26 mouse cellular contexts compared by ENCODE assay signal in genomic region chr8:57411366-57411765, GRCm38 (mm10). TPM values are rescaled to one million over a fixed set of nuclear protein-coding genes. Genes with fewer than 3 reads are reported as not detected.
DNase-seq lines count a peak whose midpoint lies in the region; ATAC-seq and TF ChIP-seq lines count a peak whose summit lies in the region.
"Had no signal": no experiment of that assay in that cellular context is flagged by ENCODE, and none has a peak within 500 bp of the region (broad histone marks: within the 10 kb centered on the region; RNA-seq: fewer than 3 reads in every experiment).

No protein-coding gene starts in this region.

- peaks cover 18% of the 10 kb centered on the region for H3K4me1 ChIP-seq in limb, embryonic 13.5 days
- peaks cover 23% of the 10 kb centered on the region for H3K4me1 ChIP-seq in limb, embryonic 10.5 days
- H3K4me1 ChIP-seq in midbrain, embryonic 11.5 days (ENCODE audit: control insufficient read depth, insufficient read depth, low read length): peaks cover 10% of the 10 kb centered on the region
- peaks cover 12% of the 10 kb centered on the region for H3K4me1 ChIP-seq in midbrain, embryonic 14.5 days (ENCODE audit: control insufficient read depth, insufficient read depth, low read length)
- H3K4me1 ChIP-seq in liver, embryonic 11.5 days (replicated peaks; ENCODE audit: control insufficient read depth, insufficient read depth, low read length): no peaks in the 10 kb centered on the region

- H3K27ac ChIP-seq in limb, embryonic 13.5 days: no peak overlapping the region
- no peak overlapping the region for H3K27ac ChIP-seq in limb, embryonic 10.5 days
- no peak overlapping the region for H3K27ac ChIP-seq in midbrain, embryonic 11.5 days (ENCODE audit: low read depth, low read length)
- H3K27ac ChIP-seq in midbrain, embryonic 14.5 days (replicated peaks; ENCODE audit: low read depth, low read length): no peak overlapping the region
- no peak overlapping the region for H3K27ac ChIP-seq in liver, embryonic 11.5 days (ENCODE audit: low read depth, low read length)

- WGBS in limb, embryonic 13.5 days: 52% methylated on average over 6 of the region's 6 CpGs
- 64% methylated on average over 6 of the region's 6 CpGs for WGBS in limb, embryonic 10.5 days
- 89% methylated on average over 6 of the region's 6 CpGs for WGBS in midbrain, embryonic 11.5 days
- 89% methylated on average over 6 of the region's 6 CpGs for WGBS in midbrain, embryonic 14.5 days
- 73% methylated on average over 6 of the region's 6 CpGs for WGBS in liver, embryonic 11.5 days

- intact Hi-C loops in heart, postnatal 10 days (cut with DNase I): no loop called here

- DNase-seq in heart, adult 11 months: peak; percentile 68
- DNase-seq in heart, postnatal 10 days: no peak
- no peak for DNase-seq in limb, embryonic 10.5 days (ENCODE audit: low spot score)
- peak; percentile 69 for DNase-seq in midbrain, embryonic 11.5 days (ENCODE audit: low spot score, missing footprints)
- DNase-seq in midbrain, embryonic 14.5 days: no peak
- peak; percentile 20 for DNase-seq in brain, embryonic 14.5 days (ENCODE audit: low read depth)
- DNase-seq in liver, embryonic 11.5 days (ENCODE audit: low spot score): no peak
- DNase-seq: adrenal gland, adult 2 months; adrenal gland, adult 8-10 months; adrenal gland, postnatal 10 days; adrenal gland, postnatal 14 days; adrenal gland, postnatal 25 days; adrenal gland, postnatal 36 days; B cell, adult 2 months; cerebellum, adult 11 months; cerebellum, adult 11-12 months; cerebellum, adult 18-20 months had no signal

- no peaks in the 10 kb centered on the region for H3K36me3 ChIP-seq in limb, embryonic 13.5 days
- H3K36me3 ChIP-seq in limb, embryonic 10.5 days: no peaks in the 10 kb centered on the region
- no peaks in the 10 kb centered on the region for H3K36me3 ChIP-seq in midbrain, embryonic 11.5 days (ENCODE audit: control insufficient read depth, insufficient read depth, low read length)
- H3K36me3 ChIP-seq in midbrain, embryonic 14.5 days (ENCODE audit: control insufficient read depth, insufficient read depth, low read length): no peaks in the 10 kb centered on the region
- no peaks in the 10 kb centered on the region for H3K36me3 ChIP-seq in liver, embryonic 11.5 days (ENCODE audit: control insufficient read depth, insufficient read depth, low read length)
- H3K36me3 ChIP-seq: G1E had no signal

- H3K27me3 ChIP-seq in limb, embryonic 13.5 days: peaks cover 26% of the 10 kb centered on the region
- H3K27me3 ChIP-seq in limb, embryonic 10.5 days (ENCODE audit: low read depth, poor library complexity, severe bottlenecking): peaks cover 52% of the 10 kb centered on the region
- H3K27me3 ChIP-seq in midbrain, embryonic 11.5 days (ENCODE audit: control insufficient read depth, insufficient read depth, low read length): no peaks in the 10 kb centered on the region
- no peaks in the 10 kb centered on the region for H3K27me3 ChIP-seq in midbrain, embryonic 14.5 days (ENCODE audit: control insufficient read depth, insufficient read depth, low read length)
- H3K27me3 ChIP-seq in liver, embryonic 11.5 days (replicated peaks; ENCODE audit: control insufficient read depth, insufficient read depth, low read length): peaks cover 17% of the 10 kb centered on the region
- H3K27me3 ChIP-seq: CH12.LX had no signal

- no peak overlapping the region for H3K9ac ChIP-seq in limb, embryonic 13.5 days
- H3K9ac ChIP-seq in midbrain, embryonic 11.5 days (ENCODE audit: low read length): no peak overlapping the region
- no peak overlapping the region for H3K9ac ChIP-seq in midbrain, embryonic 14.5 days (replicated peaks; ENCODE audit: low read length)
- no peak overlapping the region for H3K9ac ChIP-seq in liver, embryonic 11.5 days (ENCODE audit: low read depth, low read length)

- no peak for TF ChIP-seq CTCF in brain, embryonic 14.5 days (IDR thresholded peaks at IDR 0.05; ENCODE audit: borderline replicate concordance, extremely low read depth, insufficient read depth, insufficient read length)

- no peak for TF ChIP-seq POLR2A in brain, embryonic 14.5 days (IDR thresholded peaks at IDR 0.05; ENCODE audit: borderline replicate concordance, extremely low read depth, insufficient read depth, insufficient read length, poor library complexity, severe bottlenecking)

- no peak overlapping the region for H3K4me2 ChIP-seq in limb, embryonic 13.5 days (replicated peaks)
- H3K4me2 ChIP-seq in midbrain, embryonic 11.5 days: no peak overlapping the region
- H3K4me2 ChIP-seq in midbrain, embryonic 14.5 days (ENCODE audit: low read length): no peak overlapping the region
- H3K4me2 ChIP-seq in liver, embryonic 11.5 days: no peak overlapping the region

- no peaks in the 10 kb centered on the region for H3K9me3 ChIP-seq in limb, embryonic 13.5 days
- no peaks in the 10 kb centered on the region for H3K9me3 ChIP-seq in limb, embryonic 10.5 days (replicated peaks)
- H3K9me3 ChIP-seq in midbrain, embryonic 11.5 days (ENCODE audit: control insufficient read depth, low read length): no peaks in the 10 kb centered on the region
- H3K9me3 ChIP-seq in midbrain, embryonic 14.5 days (ENCODE audit: control insufficient read depth, low read length): no peaks in the 10 kb centered on the region
- no peaks in the 10 kb centered on the region for H3K9me3 ChIP-seq in liver, embryonic 11.5 days (ENCODE audit: control insufficient read depth, low read length)
- H3K9me3 ChIP-seq: G1E had no signal

- no peak overlapping the region for H3K4me3 ChIP-seq in limb, embryonic 13.5 days
- H3K4me3 ChIP-seq in limb, embryonic 10.5 days: no peak overlapping the region
- H3K4me3 ChIP-seq in midbrain, embryonic 11.5 days (ENCODE audit: low read depth, low read length): no peak overlapping the region
- H3K4me3 ChIP-seq in midbrain, embryonic 14.5 days (replicated peaks; ENCODE audit: low read depth, low read length): no peak overlapping the region
- H3K4me3 ChIP-seq in liver, embryonic 11.5 days (ENCODE audit: low read depth, low read length): no peak overlapping the region

- peak; percentile 36; the same call in 1 of the 2 replicates for ATAC-seq in limb, embryonic 13.5 days (ENCODE audit: low FRiP score, low read depth)
- no peak for ATAC-seq in midbrain, embryonic 11.5 days (ENCODE audit: low FRiP score)
- ATAC-seq in midbrain, embryonic 14.5 days (ENCODE audit: low FRiP score, low TSS enrichment): no peak
- no peak for ATAC-seq in liver, embryonic 11.5 days (replicated peaks; ENCODE audit: low FRiP score)
- ATAC-seq: activated CD4-positive, CD25-positive, alpha-beta regulatory T cell, adult 4 months; CD4-positive, CD25-positive, alpha-beta regulatory T cell, adult 4 months; Patski had no signal

RNA-seq across cellular contexts. Expression of gene Scrg1, which starts 44.4 kb away (rescaled TPM):
- not detected for total RNA-seq in heart, postnatal 10 days (2021)
- 16.4 and 17.8 TPM in 2 replicates for polyA plus RNA-seq in limb, embryonic 13.5 days (2015; fragmentation: Nextera tagmentation; extraction: Ambion mirVana)
- not detected in 2 replicates for polyA plus RNA-seq in limb, embryonic 10.5 days (2016; fragmentation: Nextera tagmentation; extraction: Ambion mirVana)
- polyA plus RNA-seq in midbrain, embryonic 11.5 days (2014; fragmentation: Nextera tagmentation; extraction: Ambion mirVana): 0.27 TPM in 1 of 2 replicates, not detected in the other
- polyA plus RNA-seq in midbrain, embryonic 14.5 days (2014; fragmentation: Nextera tagmentation; extraction: Ambion mirVana): 4.3 and 9.6 TPM in 2 replicates
- 5.3 and 5.7 TPM in 2 replicates for polyA plus RNA-seq in brain, embryonic 14.5 days (2012; rRNA removed)
- polyA plus RNA-seq in liver, embryonic 11.5 days (2014; fragmentation: Nextera tagmentation; extraction: Ambion mirVana): not detected in 2 replicates
- total RNA-seq: adrenal gland, postnatal 25 days; CH12.LX; ES-E14; G1E; MEL had no signal
- polyA plus RNA-seq: activated CD4-positive, CD25-positive, alpha-beta regulatory T cell, adult 4 months; adrenal gland, adult 2 months; C2C12; CD4-positive, CD25-positive, alpha-beta regulatory T cell, adult 4 months; G1E; Patski had no signal

Comparison
In these comparisons a context has a peak if more than half of its experiments do, and no peak if none do; other contexts are left out.
1. DNase-seq: peak in heart, adult 11 months (single experiment), midbrain, embryonic 11.5 days (single experiment) and brain, embryonic 14.5 days (single experiment); none in heart, postnatal 10 days (0 of 2), limb, embryonic 10.5 days (single experiment), midbrain, embryonic 14.5 days (single experiment) and liver, embryonic 11.5 days (single experiment).